Mouse (Mus musculus) midbrain, postnatal 0 days (tissue): ENCODE measurements around the gene Flt3l. TPM values are rescaled to one million over a fixed set of nuclear protein-coding genes. Genes with fewer than 3 reads are reported as not detected.

Experiments used
- ATAC-seq: fragments of 200-750 bp; cut with Nextera tagmentation; 2 replicates; pipeline ENCODE4 v1.8.0; 2017; ENCODE audit warnings: moderate number of reproducible peaks, mild to moderate bottlenecking, moderate TSS enrichment, moderate library complexity; ENCODE audit not compliant: low FRiP score
- DNase-seq: peaks from one replicate; pipeline ENCODE4 v3.0.0-alpha.2; 2015; ENCODE audit warnings: low spot score
- H3K27ac ChIP-seq: fragments of 300-500 bp; sonication (generic); 2 replicates; pipeline ENCODE4 v1.5.1; 2014; ENCODE audit warnings: low read depth, mild to moderate bottlenecking, low read length, mixed read lengths
- H3K27me3 ChIP-seq: fragments of 300-500 bp; sonication (generic); 2 replicates; pipeline ENCODE4 v1.6.1; 2014; ENCODE audit warnings: low read length, control low read depth, mixed read lengths; ENCODE audit not compliant: insufficient read depth
- H3K36me3 ChIP-seq: fragments of 300-500 bp; sonication (generic); 2 replicates; pipeline ENCODE4 v1.6.1; 2014; ENCODE audit warnings: low read length, control low read depth, mixed read lengths; ENCODE audit not compliant: insufficient read depth
- H3K4me1 ChIP-seq: fragments of 300-500 bp; sonication (generic); 2 replicates; pipeline ENCODE4 v1.6.1; 2014; ENCODE audit warnings: mild to moderate bottlenecking, control low read depth, antibody characterized with exemption, low read length, mixed read lengths; ENCODE audit not compliant: insufficient read depth
- H3K4me2 ChIP-seq: fragments of 300-500 bp; sonication (generic); 2 replicates; pipeline ENCODE4 v1.6.1; 2014; ENCODE audit warnings: low read depth, mild to moderate bottlenecking, low read length, mixed read lengths; ENCODE audit not compliant: poor library complexity, severe bottlenecking
- H3K4me3 ChIP-seq: fragments of 300-500 bp; sonication (generic); 2 replicates; pipeline ENCODE4 v1.5.1; 2014; ENCODE audit warnings: low read depth, mild to moderate bottlenecking, low read length, moderate library complexity
- H3K9ac ChIP-seq: fragments of 300-500 bp; sonication (generic); replicated peaks from 2 replicates; pipeline ENCODE4 v1.6.1; 2014; ENCODE audit warnings: mild to moderate bottlenecking, low read length, moderate library complexity, mixed read lengths; ENCODE audit not compliant: poor library complexity, severe bottlenecking
- H3K9me3 ChIP-seq: fragments of 300-500 bp; sonication (generic); 2 replicates; pipeline ENCODE4 v1.6.1; 2016; ENCODE audit warnings: low read length, control low read depth
- CTCF ChIP-seq: IDR thresholded peaks from 2 replicates; pipeline ENCODE4 v1.5.1; 2016; ENCODE audit warnings: antibody characterized with exemption, mild to moderate bottlenecking
- WGBS: fragments of 180-500 bp; shearing (Covaris S2); extraction: QIAGEN DNeasy Blood & Tissue Kit; methylation state at CpG from one replicate; pipeline ENCODE4 v1.1.7; 2014; 5-methylcytosine and 5-hydroxymethylcytosine counted together
- polyA plus RNA-seq: library from polyadenylated mRNA; unstranded; fragments of >200 nt; fragmentation: Nextera tagmentation; extraction: Ambion mirVana; gene quantifications from 2 replicates; pipeline ENCODE4 v1.2.1, GENCODE M21; 2015
- total RNA-seq: library from RNA; depleted of rRNA; stranded (reverse); fragments of >200 nt; gene quantifications from 2 replicates; pipeline ENCODE4 v1.2.3, GENCODE M21; 2014

Flt3l gene
- total and polyA plus RNA-seq, 2 experiments from 2014 or later, result 1.7 to 7.8 TPM

DNA sequence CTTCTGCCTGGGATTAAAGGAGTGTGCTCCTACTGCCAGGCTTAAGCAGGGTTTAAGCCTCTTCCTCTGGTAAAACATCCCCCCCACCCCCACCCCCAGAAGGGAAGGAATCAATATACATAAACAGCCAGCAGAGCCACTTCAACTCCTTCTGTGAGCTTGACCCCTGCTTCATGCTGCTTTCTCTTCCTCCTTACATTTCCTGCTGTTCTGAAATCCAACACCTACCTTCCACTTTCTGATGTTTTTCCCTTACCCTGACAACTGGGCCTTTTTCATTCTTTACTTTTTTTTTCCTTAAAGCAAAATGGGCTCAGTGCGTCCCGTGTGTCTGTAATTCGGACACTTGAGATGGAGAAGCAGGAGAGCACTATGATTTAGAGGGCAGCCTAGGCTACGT lies 14.1 kb upstream of the Flt3l start:
- no peak overlapping the region for H3K4me2 ChIP-seq
- ATAC-seq, result no peak

GRCm38 (mm10) chr7:45149545-45149944 lies 13.3 kb upstream of the Flt3l start:
- peaks cover 5% of the 10 kb centered on the region; the same call in 1 of the 2 replicates for H3K36me3 ChIP-seq
- H3K27me3 ChIP-seq, result no peaks in the 10 kb centered on the region
- H3K4me2 ChIP-seq, result no peak overlapping the region
- no peak for TF ChIP-seq CTCF
- H3K9me3 ChIP-seq, result no peaks in the 10 kb centered on the region
- H3K4me3 ChIP-seq, result no peak overlapping the region
- 0 out of 2 replicates have a peak overlapping the region, but pooled peaks have one; percentile 3 for H3K9ac ChIP-seq
- WGBS, result 29% methylated on average over 6 of the region's 6 CpGs
- DNase-seq, result no peak
- H3K4me1 ChIP-seq, result no peaks in the 10 kb centered on the region
- ATAC-seq, result no peak
- H3K27ac ChIP-seq, result no peak overlapping the region

More for the DNA sequence above, 14.1 kb upstream of the Flt3l start:
- no peak overlapping the region for H3K9ac ChIP-seq
- H3K36me3 ChIP-seq, result peaks cover 5% of the 10 kb centered on the region; the same call in 1 of the 2 replicates
- no peaks in the 10 kb centered on the region for H3K9me3 ChIP-seq
- WGBS, result 62% methylated on average over 4 of the region's 4 CpGs
- no peaks in the 10 kb centered on the region for H3K27me3 ChIP-seq
- no peak for TF ChIP-seq CTCF
- H3K4me1 ChIP-seq, result no peaks in the 10 kb centered on the region
- H3K27ac ChIP-seq, result no peak overlapping the region
- no peak for DNase-seq
- no peak overlapping the region for H3K4me3 ChIP-seq

GRCm38 (mm10) chr7:45148534-45149098 lies 12.4 kb upstream of the Flt3l start:
- ATAC-seq, result no peak
- WGBS, result 64% methylated on average over 4 of the region's 4 CpGs

GRCm38 (mm10) chr7:45147899-45148298 lies 11.7 kb upstream of the Flt3l start:
- WGBS, result 90% methylated on average over 11 of the region's 11 CpGs
- peaks cover 5% of the 10 kb centered on the region; the same call in 1 of the 2 replicates for H3K36me3 ChIP-seq
- no peak overlapping the region for H3K4me2 ChIP-seq
- H3K9me3 ChIP-seq, result no peaks in the 10 kb centered on the region
- H3K27ac ChIP-seq, result no peak overlapping the region
- H3K27me3 ChIP-seq, result no peaks in the 10 kb centered on the region
- DNase-seq, result no peak
- H3K4me1 ChIP-seq, result no peaks in the 10 kb centered on the region
- no peak for TF ChIP-seq CTCF
- no peak for ATAC-seq
- H3K9ac ChIP-seq, result no peak overlapping the region
- no peak overlapping the region for H3K4me3 ChIP-seq

More at GRCm38 (mm10) chr7:45148534-45149098, 12.4 kb upstream of the Flt3l start:
- Histone ChIP-seq H3K9me3 (no peaks in the 10 kb centered on the region), H3K4me3 (no peak overlapping the region), H3K27me3 (no peaks in the 10 kb centered on the region), H3K4me1 (no peaks in the 10 kb centered on the region), H3K36me3 (peaks cover 5% of the 10 kb centered on the region; the same call in 1 of the 2 replicates), H3K9ac (no peak overlapping the region), H3K27ac (no peak overlapping the region), H3K4me2 (no peak overlapping the region)
- no peak for TF ChIP-seq CTCF
- no peak for DNase-seq

DNA sequence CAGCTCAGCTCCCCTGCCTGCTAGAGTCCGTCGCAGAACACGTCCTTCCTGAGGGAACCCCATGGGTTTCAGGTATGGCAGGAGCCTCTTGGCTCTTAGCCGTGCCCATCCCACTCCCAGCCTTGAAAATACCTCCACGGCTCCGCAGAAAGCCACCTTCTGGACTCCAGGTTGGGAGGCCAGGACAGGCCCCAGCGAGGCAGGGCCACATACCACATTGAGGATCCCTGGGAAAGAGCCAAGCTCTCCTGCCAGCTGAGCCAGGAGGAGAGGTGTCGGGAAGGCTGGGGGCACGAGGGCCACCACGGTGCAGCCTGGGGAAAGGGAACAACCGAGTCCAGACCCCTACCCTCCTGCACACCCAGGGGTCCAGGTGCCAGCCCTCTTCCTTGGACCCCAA lies 11.0 kb upstream of the Flt3l start:
- Histone ChIP-seq H3K27me3 (no peaks in the 10 kb centered on the region), H3K4me1 (no peaks in the 10 kb centered on the region), H3K27ac (no peak overlapping the region), H3K9ac (no peak overlapping the region), H3K9me3 (no peaks in the 10 kb centered on the region), H3K4me3 (no peak overlapping the region), H3K36me3 (peaks cover 5% of the 10 kb centered on the region; the same call in 1 of the 2 replicates), H3K4me2 (no peak overlapping the region)
- no peak for ATAC-seq
- no peak for TF ChIP-seq CTCF
- 88% methylated on average over 11 of the region's 11 CpGs for WGBS
- DNase-seq, result no peak

DNA sequence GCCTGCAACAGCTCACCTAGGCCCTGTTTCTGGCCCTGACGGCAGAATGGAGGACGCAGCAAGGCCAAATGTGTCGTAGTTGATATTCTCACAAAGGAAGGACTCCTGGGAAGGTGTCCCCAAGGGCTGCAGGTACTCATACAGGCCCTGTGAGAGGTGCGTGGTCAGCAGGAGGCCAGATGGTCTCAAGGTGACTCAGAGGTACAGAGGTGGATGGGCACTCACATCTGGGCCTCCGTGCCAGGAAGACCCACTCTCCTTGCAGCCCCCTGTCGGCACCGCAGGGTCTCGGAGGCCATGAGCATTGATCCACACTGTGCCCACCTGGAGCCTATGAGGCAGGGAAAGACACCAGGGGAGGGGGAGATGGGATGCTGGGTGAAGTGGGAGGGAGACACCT lies 9.2 kb upstream of the Flt3l start:
- DNase-seq (no peak), ATAC-seq (no peak)
- Histone ChIP-seq H3K27me3 (no peaks in the 10 kb centered on the region), H3K4me2 (no peak overlapping the region), H3K4me1 (no peaks in the 10 kb centered on the region), H3K9me3 (no peaks in the 10 kb centered on the region), H3K27ac (no peak overlapping the region), H3K36me3 (peaks cover 5% of the 10 kb centered on the region; the same call in 1 of the 2 replicates), H3K4me3 (no peak overlapping the region), H3K9ac (no peak overlapping the region)
- 97% methylated on average over 8 of the region's 8 CpGs for WGBS
- TF ChIP-seq CTCF, result no peak
